Mouse (Mus musculus): ENCODE measurements around the gene Med27.

Med27 gene

DNA sequence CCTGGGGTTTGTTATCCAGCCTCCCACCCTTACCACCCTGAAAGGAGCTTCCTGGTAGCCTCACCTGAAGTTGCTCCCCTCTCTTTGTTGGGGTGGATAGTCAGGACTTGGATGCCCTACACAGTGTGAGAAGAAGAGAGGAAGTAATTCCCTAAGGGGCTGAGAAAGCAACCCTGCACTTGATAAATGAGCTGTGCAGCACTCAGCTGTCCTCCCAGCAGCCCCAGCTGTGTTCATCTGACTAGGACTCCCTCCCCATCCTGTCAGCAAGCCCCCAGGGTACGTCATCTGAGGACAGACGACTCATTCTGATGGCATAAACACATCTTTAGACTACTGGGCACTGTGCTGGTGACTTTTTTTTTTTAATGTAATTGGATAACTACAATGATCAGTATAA lies 127.3 kb downstream of the Med27 start:
- no peak for DNase-seq (ENCODE audit: low spot score)

DNA sequence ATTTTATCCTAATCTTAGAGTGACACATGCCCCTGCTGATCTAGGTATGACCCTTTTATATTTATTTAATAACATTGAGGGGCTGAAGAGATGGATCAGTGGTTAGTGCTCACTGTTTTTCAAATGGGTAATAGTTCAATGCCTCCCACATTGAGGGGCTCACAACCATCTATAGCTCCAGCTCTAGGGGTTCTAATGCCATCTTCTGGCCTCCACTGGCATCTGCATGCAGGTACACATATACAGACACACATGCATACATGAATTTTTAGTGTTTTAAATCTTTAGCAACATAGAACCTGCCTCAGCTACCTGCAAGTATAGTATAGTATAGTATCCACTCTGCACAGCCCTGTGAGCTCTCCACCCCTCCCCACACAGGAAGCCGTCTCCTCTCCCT lies 130.1 kb downstream of the Med27 start:
- no peak for DNase-seq (ENCODE audit: low spot score)

DNA sequence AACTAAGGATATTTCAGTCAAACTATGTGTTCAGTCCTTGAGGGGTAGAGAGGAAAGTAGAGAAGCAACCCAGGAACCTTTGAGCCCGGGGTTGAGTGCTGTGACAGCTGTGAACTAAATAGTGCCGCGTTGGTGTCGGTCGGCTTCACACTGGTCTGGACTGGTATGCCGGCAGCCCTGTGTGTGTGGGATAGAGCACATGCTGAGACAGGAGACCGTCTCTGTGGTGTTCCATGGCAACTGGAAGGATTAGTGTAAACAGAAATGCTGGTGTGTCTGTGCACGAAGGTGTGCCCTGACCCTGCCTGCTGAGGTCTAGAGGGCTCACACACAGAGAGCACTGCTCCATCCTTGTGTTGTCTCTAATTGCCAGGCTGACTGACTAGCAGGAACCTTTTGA lies 135.2 kb downstream of the Med27 start:
- DNase-seq (ENCODE audit: low spot score), result no peak

DNA sequence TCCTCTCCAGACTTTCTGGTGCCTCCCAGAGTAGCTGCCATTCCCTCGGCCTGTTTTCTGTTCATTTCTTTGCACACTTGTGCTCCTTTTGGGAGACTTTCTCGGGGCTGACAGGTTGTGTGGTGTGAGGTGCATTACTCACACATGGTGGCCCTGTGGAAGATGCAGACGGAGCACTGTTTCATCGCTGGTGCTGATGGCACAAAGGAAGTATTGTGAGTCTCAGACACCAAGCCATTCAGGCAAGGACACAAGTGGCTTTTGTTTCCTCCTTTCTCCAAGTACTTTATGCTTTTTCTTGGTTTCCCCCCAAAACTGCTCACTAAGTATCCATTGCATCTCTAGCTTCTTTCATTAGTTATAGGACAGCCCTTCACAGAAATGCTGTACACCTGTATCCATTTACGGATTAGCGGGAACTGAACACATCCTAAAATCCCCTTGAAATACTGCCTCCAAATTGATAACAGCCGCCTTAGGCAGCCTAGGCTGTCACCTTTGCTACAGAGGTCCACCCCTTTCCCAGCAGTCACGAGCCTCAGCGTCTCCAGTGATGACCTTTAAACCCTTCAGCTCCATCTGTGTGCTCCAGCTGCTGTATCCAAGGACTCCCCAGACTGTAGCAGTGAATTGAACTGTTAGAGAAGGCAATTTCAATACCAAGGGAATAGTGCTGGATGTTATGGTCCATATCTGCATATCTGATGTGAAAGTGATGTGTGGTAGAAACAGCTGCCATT lies 136.5 kb downstream of the Med27 start:
- no peak for DNase-seq (ENCODE audit: low spot score)

DNA sequence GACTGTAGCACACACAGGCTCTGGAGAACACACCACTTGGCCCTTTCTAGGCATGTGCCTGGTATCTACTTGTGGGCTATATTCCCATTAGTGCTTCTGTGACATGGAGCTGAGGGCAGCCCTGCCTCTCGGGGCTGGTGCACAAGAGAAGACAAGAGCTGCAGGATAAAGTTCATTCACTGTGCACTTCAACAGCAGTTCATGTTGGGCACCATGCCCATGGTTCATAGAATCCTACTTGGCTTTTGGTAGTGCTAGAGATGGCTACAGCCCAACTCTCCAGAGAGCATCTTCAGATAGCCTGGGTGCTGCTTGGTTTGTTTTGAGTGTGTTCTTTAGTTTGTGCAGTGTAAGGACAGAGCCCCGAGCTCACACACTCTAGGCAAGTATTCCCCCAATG lies 138.9 kb downstream of the Med27 start:
- DNase-seq (ENCODE audit: low spot score), result no peak

DNA sequence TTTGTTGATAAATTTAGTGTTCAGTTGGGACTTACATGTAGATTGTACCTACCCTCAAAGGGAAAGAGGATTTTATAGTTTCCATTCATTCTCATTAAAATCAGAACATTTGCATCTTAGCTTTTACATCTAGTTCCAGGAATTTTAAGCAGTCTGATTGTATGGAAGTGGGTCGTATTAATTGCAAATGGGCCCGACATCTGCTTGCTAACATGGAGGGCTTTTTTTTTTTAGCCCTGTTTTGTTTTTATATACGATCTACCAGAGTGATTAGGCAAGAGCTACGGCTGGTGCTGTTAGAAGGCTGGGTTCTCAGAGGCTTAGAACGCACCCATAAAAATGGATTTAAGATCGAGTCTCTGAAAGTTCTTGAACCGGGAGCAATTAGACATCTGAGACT lies 139.9 kb downstream of the Med27 start:
- no peak for DNase-seq (ENCODE audit: low spot score)

DNA sequence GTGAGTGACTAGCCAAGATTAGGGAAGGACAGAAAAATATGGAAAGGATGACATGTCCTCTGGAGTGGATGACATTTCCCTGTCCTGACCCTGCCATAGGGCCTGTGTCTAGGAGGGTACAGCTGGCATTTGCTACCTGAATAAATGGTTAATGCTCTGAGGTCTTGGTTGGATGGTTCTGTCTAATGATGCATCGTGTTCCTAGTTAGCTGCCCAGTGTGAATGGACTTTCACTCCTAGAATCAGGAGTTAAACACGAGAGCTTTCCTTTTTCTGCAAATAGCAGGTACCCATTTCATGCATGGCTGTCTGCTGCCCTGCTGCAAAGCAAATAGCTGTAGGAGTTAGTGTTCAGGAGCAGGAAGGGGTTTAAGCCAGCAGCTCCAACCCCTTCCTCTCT lies 141.0 kb downstream of the Med27 start:
- DNase-seq (ENCODE audit: low spot score), result no peak

DNA sequence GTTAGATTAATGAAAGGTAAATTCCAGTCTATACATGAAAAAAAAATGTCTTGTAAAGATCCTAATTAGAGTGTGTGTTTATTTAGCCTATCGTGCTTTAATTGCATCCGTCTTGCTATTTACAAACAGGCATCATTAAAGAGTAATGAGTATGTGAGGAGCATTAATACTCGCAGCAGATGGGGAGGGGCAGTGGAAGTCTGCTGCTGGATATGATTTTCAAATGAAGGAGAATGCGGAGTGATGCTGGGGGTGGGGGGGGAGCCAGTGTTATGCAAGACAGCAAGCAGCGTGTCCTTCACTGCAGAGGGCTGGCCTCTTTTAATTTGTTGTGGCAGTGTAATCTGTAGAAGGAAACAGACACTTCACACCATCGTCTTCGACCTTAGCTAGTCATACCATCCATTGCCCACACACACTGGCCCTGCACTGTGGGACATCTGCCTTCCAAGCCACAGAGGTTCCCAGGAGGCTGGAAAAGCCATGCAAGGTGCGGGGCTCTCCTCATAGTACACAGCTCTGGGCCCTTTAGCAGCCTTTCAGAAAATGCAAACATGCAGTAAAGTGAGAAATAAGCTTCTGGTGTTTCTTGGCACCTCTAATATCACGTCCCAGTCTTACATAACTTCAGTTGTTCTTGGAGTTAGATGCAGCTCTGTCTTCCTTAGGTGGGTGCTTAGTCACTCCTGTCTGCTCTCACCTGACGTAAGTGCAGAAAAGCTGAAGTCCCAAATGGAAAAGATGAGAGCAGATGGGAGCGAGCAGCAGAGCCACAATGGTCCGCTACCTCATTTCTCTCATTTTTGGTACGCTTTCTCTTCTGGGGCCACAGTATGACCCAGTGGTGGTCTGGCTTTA lies 142.0 kb downstream of the Med27 start:
- no peak for DNase-seq (ENCODE audit: low spot score)

DNA sequence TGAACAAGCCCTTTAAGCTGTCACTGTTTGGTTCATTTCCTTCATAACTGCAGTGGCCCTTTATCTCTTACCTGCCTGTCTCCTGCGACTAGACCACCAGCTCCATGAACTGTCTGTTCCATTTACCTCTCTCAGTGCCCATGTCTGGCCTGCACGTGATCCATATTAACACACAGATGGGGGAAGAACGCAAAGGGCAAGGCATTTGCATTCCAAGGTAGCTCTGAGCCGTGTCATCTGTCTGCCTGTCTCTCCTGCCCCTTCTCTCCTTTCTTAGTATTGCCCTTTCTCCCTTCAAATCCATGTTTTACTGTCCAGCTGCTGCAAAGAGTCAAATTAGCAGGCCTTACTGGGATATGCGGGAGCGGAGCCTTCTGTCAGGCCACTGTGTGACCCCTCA lies 145.0 kb downstream of the Med27 start:
- no peak for DNase-seq (ENCODE audit: low spot score)

DNA sequence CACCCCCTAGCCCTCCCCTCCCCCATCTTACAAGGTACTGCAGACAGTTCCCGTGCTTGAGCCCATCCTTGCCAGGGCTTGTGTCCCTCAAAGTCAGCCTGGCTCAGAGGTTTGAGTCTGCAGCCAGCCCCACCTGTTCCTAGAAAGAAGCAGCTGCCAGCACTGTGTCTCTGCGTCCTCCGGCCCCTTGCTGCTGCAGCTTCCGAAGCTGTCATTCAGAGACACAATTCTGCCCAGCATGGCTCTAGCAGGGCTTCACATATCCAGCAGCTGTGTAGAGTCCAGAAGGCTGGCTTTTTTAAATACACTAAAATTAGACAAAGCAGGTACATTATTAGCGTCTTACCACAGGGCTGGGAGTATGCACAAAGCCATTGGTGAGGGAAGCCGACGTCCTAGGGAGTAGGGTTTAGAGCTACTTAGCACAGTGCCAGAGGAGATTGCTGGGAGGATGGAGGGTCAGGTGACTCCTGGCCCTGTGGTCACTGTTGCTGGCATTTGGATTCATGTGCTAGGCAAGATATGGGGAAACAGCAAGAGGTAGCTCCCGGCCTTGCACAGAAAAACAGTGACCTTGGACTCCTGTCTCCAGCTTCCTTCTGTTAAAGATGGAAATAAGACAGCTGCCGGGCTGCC lies 146.9 kb downstream of the Med27 start:
- DNase-seq (ENCODE audit: low spot score), result no peak

DNA sequence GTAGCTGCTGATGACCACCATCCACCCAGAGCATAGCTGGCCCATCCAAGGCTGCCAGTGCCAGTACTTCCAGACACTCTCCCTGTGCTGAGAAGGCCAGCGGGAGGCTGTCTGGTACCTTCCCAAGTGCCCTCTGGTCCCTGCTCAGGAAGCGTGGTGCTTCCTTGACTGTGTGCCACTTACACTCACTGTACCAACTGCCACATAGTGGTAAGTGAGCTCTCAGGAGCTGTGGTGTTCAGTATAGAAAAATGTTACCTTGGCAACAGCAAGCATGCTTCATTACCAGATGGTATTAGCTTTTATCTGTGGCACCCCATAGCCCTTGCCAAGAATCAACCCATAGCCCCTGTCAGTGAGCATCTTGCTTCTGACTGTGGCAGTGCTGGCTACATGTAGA lies 148.7 kb downstream of the Med27 start:
- DNase-seq (ENCODE audit: low spot score), result no peak

DNA sequence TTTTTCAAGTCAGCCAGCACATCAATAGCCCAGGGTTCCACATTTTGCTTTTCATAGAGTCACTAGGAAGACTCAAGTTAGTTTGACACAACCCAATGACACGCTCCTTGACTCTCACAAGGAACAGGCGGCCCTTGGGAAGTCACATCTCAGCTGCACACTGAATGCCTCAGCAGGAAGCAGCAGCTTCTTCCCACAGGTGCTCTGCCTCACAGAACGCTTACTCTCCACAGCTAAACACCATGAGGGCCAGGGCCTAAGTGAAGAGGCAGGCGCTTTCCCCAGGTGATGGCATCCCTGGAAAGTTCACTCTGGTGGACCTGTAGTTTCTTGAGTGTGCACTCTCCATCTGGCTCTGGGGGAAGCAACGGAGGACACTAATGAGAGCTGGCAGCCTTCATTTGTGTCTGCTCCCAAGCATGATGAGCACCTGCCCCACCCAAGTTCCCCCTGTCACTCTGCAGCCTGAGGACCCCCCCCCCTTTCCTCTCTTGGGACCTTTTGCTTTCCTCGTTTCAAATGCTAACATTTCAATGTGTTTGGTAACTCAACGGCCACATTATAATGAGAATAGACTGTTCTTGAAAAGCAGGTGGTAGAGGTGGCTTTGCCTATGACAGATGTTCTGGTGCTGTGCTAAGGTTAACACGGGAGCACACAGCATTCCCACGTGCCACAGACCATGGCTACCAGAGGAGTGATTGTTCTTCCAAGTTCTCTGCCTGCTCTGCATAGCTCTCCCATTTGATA lies 154.2 kb downstream of the Med27 start:
- DNase-seq (ENCODE audit: low spot score), result no peak

DNA sequence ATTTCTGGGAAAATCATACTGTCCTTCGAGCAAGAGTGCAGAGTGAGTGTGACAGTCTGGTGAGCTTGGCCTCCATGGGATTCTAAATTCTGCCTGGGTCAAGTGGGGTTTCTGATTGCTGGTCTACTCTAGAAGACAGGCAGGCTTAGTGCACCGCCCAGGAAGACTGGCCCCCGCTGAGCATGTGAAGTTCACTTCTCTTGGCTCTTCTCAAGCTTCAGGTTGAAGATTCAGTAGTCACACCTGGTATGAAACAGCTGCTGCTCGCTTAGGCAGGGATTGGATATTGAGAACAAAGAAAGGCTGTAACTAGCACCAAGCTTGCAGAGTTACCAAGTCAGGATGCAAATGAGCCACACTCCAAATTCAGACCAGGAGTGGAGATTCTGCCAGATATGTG lies 154.8 kb downstream of the Med27 start:
- DNase-seq (ENCODE audit: low spot score), result no peak

DNA sequence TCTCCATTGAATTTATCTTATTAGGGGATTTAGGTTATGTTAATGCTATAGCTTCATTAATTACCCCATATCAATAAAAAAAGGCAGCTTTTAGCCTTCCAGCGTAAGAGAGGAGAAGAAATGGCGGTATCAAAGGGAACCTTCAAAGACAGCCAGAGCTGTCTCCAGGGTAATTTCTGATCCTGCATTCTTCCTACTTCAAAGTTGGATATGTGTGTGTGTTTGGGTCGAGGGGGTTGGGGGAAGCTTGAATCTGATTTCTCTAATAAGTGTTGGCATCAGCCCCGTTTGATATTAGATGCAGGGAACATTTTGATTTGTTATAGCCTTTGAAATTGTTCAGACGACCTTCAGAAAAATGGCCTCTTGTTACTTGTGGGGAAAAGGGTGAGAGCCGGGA lies 158.2 kb downstream of the Med27 start:
- DNase-seq (ENCODE audit: low spot score), result no peak

DNA sequence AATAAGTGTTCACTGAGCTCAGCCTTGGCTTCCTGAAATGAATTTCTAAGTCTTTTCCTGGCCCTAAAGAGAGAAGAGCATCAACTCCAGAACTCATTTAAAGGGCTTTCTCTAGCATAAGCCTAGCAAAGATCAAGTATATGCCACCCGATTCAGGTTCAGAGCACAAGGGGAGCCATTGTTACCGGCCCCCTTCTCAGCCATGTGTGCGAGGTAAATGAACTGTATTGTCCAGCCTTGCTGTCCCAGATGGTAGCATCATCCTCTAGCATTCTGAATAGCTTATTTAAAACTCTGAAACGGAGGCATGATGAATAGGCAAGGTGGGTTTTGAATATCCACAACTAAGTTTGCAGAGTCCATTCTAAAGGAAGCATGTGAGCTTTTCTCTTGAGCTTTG lies 159.8 kb downstream of the Med27 start:
- no peak for DNase-seq (ENCODE audit: low spot score)

DNA sequence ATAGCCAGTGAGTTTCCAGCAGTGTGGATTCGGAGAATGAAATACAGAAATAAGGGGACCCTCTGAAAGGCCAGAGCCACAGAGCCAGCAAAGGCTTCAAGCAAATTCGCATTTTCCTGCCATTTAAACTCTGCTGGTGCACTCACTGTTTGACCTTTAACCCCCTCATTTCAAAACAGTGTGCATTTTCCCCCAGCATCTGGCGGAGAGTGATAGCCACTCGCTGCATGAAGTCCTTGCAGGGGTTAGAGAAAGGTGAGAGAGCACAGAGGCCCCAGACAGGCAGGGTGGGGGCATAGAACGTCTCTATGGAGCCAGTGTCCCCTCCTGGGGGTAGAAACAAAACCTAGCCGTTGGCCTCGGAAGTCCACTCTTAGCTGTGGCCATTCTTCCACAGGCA lies 166.5 kb downstream of the Med27 start:
- no peak for DNase-seq (ENCODE audit: low spot score)

DNA sequence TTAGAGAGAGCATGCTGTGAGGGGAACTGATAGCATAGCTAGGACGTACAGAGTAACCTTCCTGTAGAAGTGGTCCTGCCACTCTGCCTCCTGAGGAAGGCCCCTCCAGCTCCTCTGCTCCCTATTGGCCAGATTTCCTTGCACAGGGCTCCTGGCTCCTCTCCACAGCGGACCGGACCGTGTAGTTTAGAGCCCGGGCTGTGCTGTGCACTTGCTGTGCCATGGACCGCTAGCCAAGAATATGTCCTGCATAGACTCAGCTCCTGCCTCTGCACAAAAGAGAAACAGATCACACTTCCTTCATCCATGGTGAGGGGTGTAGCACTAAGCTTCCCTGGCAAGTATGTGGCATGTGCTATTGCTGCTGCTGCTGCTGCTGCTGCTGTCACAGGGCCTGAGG lies 168.2 kb downstream of the Med27 start:
- no peak for DNase-seq (ENCODE audit: low spot score)

DNA sequence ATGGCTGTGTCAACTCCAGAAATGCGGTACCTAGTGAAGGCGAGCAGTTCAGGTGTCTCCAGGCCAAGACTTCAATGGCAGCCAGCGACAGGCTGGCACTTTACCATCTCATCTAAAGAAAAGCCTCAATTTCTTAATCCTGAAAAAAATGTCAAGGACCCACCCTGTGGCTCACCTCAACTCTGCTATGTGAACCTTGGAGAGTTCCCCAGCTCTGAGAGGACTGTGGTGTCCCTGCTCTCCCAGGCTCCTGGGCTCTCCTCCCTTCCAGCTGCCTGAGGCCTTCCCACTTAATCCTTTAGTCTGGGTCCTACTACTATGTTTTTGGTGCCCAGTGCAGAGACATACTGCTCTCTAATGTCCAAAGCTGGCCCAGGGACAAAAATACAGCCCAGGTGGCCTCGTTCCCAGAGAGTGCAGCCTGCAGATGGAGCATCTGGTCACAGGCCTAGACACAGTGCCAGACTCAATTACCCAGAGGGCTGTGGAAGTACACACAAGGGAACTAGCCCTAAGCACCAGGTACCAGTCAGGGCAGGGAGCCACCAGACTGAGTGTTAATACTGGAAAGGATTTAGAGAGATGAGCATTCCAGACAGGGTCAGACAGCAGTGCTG lies 169.3 kb downstream of the Med27 start:
- DNase-seq (ENCODE audit: low spot score), result no peak

DNA sequence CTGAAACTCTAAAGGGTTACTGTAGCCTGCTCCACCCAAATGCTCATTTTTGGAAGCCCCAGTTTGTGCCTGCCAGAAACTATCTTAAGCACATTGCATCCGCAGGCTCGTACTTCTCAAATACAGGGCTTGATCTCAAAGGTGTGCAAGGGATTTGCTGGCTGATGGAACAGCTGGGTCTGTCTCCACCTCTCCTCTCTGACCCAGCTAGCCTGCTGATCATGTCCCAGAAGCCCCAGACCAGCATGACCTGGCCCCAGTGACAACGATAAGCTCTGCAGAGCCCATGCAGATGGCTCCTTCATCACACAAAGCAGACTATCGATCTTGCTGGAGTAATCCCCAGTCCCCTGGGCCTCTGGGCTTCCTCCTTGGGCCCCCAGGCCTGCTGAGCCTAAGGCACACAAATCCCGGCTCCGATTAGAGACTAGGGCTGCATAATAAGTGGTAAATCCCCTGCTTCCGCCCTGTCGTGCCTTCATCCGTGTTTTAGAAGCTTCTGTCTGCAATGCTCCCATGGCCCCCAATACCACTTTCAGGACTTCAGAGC lies 170.1 kb downstream of the Med27 start:
- DNase-seq (ENCODE audit: low spot score), result no peak

DNA sequence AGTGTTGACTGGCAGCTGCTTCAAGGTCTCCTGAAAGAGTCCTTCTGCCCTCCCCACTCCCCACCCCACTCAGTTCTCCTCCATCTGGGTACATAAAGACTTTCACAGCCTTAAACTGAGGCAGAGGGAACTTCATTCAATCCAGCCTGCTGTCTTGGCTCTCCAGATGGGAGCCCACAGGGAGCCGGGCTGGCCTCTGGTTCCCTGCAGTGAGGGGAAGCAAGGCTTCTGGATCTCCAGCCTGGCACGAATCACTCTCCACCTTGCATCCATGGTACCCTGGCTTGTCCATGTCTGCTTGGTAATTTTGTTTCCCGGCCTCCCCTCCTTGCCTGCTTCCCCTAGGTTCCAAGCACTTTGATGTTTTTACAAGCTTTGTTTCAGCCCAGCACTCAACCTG lies 172.8 kb downstream of the Med27 start:
- DNase-seq (ENCODE audit: low spot score), result no peak

DNA sequence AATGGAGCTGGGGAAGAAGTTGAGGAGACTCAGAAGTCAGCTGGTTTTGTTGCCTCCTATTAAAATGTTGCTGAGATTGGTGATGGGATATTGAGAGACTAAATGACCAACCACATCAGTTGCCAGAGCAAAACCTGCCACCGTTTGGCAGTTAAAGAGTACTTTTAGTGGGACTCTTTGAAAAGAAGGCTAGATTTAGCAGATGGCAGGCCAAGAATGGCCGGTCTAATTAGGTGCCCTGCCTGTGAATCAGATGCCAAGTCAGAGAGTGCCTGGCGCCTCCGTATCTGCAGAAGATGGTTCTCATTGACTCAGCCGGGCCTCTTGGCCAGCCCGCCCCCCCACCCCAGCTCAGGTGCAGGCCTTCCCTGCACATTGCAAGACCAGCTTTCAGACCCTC lies 173.6 kb downstream of the Med27 start:
- DNase-seq (ENCODE audit: low spot score), result no peak

DNA sequence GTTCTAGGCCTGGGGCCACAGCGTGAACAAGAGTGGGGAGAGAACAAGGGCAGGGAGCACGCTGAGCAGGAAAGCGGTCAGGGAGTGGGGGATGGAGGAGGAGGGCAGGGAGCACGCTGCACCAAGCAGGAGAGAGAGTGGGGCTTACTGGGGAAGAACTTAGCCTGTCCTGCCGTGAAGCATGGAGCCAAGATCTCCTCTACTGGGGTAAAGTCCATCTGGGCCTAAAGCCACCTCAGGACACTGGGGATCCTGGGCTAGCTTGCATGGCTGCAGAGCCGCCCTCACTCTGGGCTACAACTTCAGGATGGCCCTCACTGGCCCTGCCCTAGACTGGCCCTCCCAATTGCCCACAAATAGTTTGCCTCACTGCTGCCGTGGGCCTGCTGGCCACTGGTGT lies 174.9 kb downstream of the Med27 start:
- no peak for DNase-seq (ENCODE audit: low spot score)

All from spleen, adult 12 weeks (tissue).